Mouse (Mus musculus): ENCODE data around the gene Slc35e2.

- no peak for TF ChIP-seq EP300 (IDR thresholded peaks at IDR 0.05; ENCODE audit: insufficient read depth, low read depth, low read length)
- TF ChIP-seq CTCF (IDR thresholded peaks at IDR 0.05; ENCODE audit: low read depth, low read length), result no peak
Measured at GRCm38 (mm10) chr4:155643531-155643930, 42.3 kb downstream of the Slc35e2 start.
